ENCODE assay signal across 28 mouse cellular contexts in genomic region chr1:48893571-48893970, GRCm38 (mm10).
DNase-seq lines count a peak whose midpoint lies in the region; ATAC-seq and TF ChIP-seq lines count a peak whose summit lies in the region.
"Had no signal": no experiment of that assay in that cellular context is flagged by ENCODE, and none has a peak within 500 bp of the region (broad histone marks: within the 10 kb centered on the region; RNA-seq: fewer than 3 reads in every experiment).

No protein-coding gene starts in this region.

- peak; percentile 21 for DNase-seq in forebrain, postnatal 0 days
- no peak for DNase-seq in forebrain, embryonic 10.5 days (ENCODE audit: extremely low spot score, low spot score)
- peak; percentile 0 to 8 for DNase-seq in layer of hippocampus, adult 18-20 months (ENCODE audit: low spot score in 2 of 2)
- no peak for DNase-seq in layer of hippocampus, adult 9-10 months (ENCODE audit: low spot score)
- DNase-seq in left cerebral cortex, postnatal 25 days (ENCODE audit: low spot score in 2 of 2): peak; percentile 1 to 52
- no peak for DNase-seq in left cerebral cortex, adult 8-10 months (ENCODE audit: low spot score in 2 of 2)
- DNase-seq in ovary, adult 18-20 months (ENCODE audit: low spot score): no peak
- DNase-seq: adrenal gland, adult 8-10 months; cerebellum, adult 11 months; cerebellum, adult 9-10 months; cerebellum, postnatal 36 days; gastrocnemius, postnatal 10 days; heart, postnatal 10 days; kidney, adult 11 months; kidney, postnatal 14 days; liver, postnatal 0 days; lung, postnatal 36 days; thymus, postnatal 25 days had no signal

- ATAC-seq in forebrain, postnatal 0 days: peak; percentile 36; the same call in 1 of the 2 replicates
- ATAC-seq: forebrain, embryonic 16.5 days; inflammation-experienced regulatory T-cells, adult 6 months; liver, embryonic 12.5 days; liver, postnatal 0 days; midbrain, embryonic 16.5 days had no signal

- WGBS in forebrain, postnatal 0 days: 46% methylated on average over 2 of the region's 2 CpGs
- 71% methylated on average over 2 of the region's 2 CpGs for WGBS in forebrain, embryonic 10.5 days

- no peak overlapping the region for H3K27ac ChIP-seq in forebrain, postnatal 0 days (ENCODE audit: low read depth, low read length)
- no peak overlapping the region for H3K27ac ChIP-seq in forebrain, embryonic 10.5 days
- H3K27ac ChIP-seq: heart, embryonic 13.5 days; hindbrain, embryonic 14.5 days; layer of hippocampus, adult 2 months; liver, embryonic 12.5 days; stomach, embryonic 15.5 days had no signal

- H3K4me1 ChIP-seq in forebrain, postnatal 0 days (ENCODE audit: insufficient read depth): no peaks in the 10 kb centered on the region
- no peaks in the 10 kb centered on the region for H3K4me1 ChIP-seq in forebrain, embryonic 10.5 days
- H3K4me1 ChIP-seq: heart, embryonic 13.5 days; liver, embryonic 12.5 days; stomach, embryonic 15.5 days had no signal

- no peaks in the 10 kb centered on the region for H3K9me3 ChIP-seq in forebrain, postnatal 0 days (ENCODE audit: low read length)
- no peaks in the 10 kb centered on the region for H3K9me3 ChIP-seq in forebrain, embryonic 10.5 days
- H3K9me3 ChIP-seq: heart, embryonic 13.5 days; liver, embryonic 12.5 days; stomach, embryonic 15.5 days had no signal

- H3K4me2 ChIP-seq in forebrain, postnatal 0 days (ENCODE audit: low read depth): no peak overlapping the region
- H3K4me2 ChIP-seq: heart, embryonic 13.5 days; hindbrain, embryonic 14.5 days; liver, embryonic 12.5 days; midbrain, embryonic 11.5 days; stomach, embryonic 15.5 days had no signal

- H3K36me3 ChIP-seq in forebrain, postnatal 0 days (ENCODE audit: insufficient read depth): no peaks in the 10 kb centered on the region
- H3K36me3 ChIP-seq in forebrain, embryonic 10.5 days (replicated peaks): no peaks in the 10 kb centered on the region
- H3K36me3 ChIP-seq: G1E; heart, embryonic 13.5 days; liver, embryonic 12.5 days; stomach, embryonic 15.5 days had no signal

- no peak overlapping the region for H3K4me3 ChIP-seq in forebrain, postnatal 0 days (ENCODE audit: low read depth, low read length)
- H3K4me3 ChIP-seq in forebrain, embryonic 10.5 days: no peak overlapping the region
- H3K4me3 ChIP-seq: heart, embryonic 13.5 days; layer of hippocampus, adult 2 months; liver, embryonic 12.5 days; stomach, embryonic 15.5 days had no signal

- no peaks in the 10 kb centered on the region for H3K27me3 ChIP-seq in forebrain, postnatal 0 days (ENCODE audit: insufficient read depth, low read length)
- H3K27me3 ChIP-seq in forebrain, embryonic 10.5 days (ENCODE audit: poor library complexity, severe bottlenecking): no peaks in the 10 kb centered on the region
- H3K27me3 ChIP-seq: heart, embryonic 13.5 days; liver, embryonic 12.5 days; stomach, embryonic 15.5 days had no signal

- intact Hi-C loops in left cerebral cortex, postnatal 25 days (cut with DNase I): no loop called here

- no peak for TF ChIP-seq CTCF in forebrain, postnatal 0 days (IDR thresholded peaks at IDR 0.05; ENCODE audit: low read depth)

- H3K9ac ChIP-seq in forebrain, postnatal 0 days: no peak overlapping the region
- H3K9ac ChIP-seq: heart, embryonic 13.5 days; hindbrain, embryonic 14.5 days; liver, embryonic 12.5 days; liver, postnatal 0 days; stomach, embryonic 15.5 days had no signal

Comparison
In these comparisons a context has a peak if more than half of its experiments do, and no peak if none do; other contexts are left out.
1. DNase-seq: peak in forebrain, postnatal 0 days (single experiment), layer of hippocampus, adult 18-20 months (2 of 2) and left cerebral cortex, postnatal 25 days (2 of 2); none in forebrain, embryonic 10.5 days (single experiment), layer of hippocampus, adult 9-10 months (single experiment), left cerebral cortex, adult 8-10 months (0 of 2) and ovary, adult 18-20 months (single experiment).